Mouse (Mus musculus) layer of hippocampus, postnatal 10 days (tissue): ENCODE data around the gene Srd5a2. TPM values are rescaled to one million over a fixed set of nuclear protein-coding genes. Genes with fewer than 3 reads are reported as not detected.

ENCODE experiments used
- DNase-seq, 2 experiments: peaks; one replicate each; pipeline ENCODE4 v3.0.0; 2021; ENCODE audit warnings: low spot score in 2 of 2
- total RNA-seq, 2 experiments: library from RNA; stranded (reverse); gene quantifications; 2 replicates each; pipeline ENCODE4 v1.2.3; 2021

Srd5a2 gene
- total RNA-seq, 2 experiments from 2014 or later, result 0.30 TPM; not detected in 1

DNA sequence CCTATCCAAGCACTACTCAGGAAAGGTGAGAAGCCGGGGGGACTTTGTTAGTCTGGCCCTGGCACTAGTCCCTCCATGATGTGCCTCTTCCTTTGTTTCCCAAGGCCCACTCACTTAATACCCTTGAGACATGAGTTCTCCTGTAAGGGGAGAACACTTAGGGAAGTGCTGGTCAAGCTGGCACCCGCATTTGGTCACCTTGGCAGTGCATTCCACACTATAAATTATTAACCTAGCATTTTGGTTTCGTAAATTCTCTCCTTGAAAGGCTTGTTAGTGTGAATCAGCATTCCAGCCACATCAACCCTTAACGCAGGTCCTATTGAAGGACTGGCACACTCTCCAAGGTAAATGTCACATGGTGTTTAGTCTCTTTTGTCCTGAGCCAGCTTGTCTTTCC lies 61.8 kb downstream of the Srd5a2 start:
- no peak for DNase-seq

DNA sequence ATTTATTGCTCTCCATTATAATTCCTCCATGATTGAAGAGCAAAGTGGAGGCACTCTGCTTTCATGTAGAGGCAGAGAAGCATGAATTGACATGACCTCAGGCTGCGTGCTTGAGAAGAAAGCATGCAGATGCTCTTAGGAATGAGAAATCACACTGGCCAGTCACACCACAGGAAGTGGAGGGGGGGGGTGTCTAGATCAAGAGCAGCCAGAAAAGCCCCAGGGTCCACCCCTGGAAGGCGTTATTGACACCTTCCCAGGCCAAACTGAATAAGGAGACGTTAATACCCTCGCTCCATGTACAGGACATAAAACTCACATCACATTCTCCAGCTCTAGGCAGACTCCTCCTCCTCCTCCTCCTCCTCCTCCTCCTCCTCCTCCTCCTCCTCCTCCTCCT lies 63.2 kb downstream of the Srd5a2 start:
- DNase-seq, result no peak

- no peak for DNase-seq
These were observed 64.8 kb downstream of the Srd5a2 start for GRCm38 (mm10) chr17:73982871-73983270.

- DNase-seq, result no peak
These were observed 71.7 kb downstream of the Srd5a2 start for GRCm38 (mm10) chr17:73976066-73976465.

DNA sequence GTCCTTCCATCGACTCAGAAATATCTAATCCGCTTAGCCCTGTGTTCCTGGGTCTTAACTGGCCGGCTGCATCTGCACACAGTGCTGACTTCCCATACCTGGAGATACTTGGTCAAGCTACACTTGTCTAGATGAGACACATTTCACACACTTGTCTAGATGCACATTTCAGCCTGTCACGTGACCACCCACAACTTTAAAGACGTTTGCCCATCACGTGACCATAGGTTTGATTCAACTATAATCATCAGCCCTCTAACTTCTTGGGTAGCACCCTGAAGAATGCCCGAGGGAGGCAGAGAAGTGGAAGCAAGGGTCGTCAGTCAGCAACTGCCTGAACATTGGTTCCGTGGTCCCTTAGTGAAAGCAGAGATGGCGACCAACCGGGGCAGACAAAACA lies 75.1 kb downstream of the Srd5a2 start:
- no peak for DNase-seq

- no peak for DNase-seq
These were observed 76.4 kb downstream of the Srd5a2 start for GRCm38 (mm10) chr17:73971291-73971690.

GRCm38 (mm10) chr17:73970361-73971027 lies 77.2 kb downstream of the Srd5a2 start:
- peak; percentile 22 to 40 for DNase-seq

Other genes with a start within 250 kb of the Srd5a2 start
- gene Ehd3, start 243.8 kb downstream of the Srd5a2 start, total RNA-seq, result 10 to 100 TPM; 87.3 to 96.3 TPM
- gene Xdh, start 97.7 kb downstream of the Srd5a2 start, total RNA-seq, result under 1 TPM; 0.49 to 0.82 TPM
- 10 to 100 TPM; 61.2 to 61.7 TPM for gene Memo1, start 247.6 kb upstream of the Srd5a2 start, total RNA-seq